13 mouse cellular contexts compared by ENCODE assay signal in the genomic region with DNA sequence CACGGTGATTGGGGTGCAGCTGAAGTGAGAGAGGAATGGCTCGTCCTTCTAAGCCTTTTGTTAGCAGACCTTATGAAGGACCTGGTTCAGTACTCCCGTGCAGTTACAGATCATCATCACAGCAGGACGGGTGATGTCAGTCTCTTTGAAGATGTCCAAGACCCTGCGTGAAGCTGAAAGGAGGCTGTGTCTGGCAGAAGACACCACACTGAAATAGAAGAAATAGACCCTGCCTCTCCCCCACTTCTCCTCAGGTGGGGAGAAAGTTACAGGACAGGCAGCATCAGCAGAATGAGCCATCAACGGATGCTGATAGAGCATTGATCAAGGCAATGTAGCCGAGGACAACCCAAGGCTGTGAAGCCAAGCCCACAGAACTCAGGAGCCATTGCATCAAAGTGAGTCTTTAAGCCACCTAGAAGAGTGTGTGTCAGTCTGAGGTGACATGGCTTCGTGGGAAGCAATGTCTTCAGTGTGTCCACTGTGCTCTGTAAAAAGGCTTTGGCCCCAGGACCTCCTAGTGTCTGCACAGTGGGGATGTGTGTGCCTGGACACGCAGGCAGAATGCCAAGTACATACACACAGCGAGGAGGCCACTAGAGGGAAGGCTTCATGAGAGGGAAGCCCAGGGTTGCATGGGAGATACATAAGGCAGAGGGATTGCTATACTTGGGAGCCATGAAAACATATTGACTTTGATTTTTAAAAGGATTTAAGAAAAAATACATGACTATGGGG. TPM values are rescaled to one million over a fixed set of nuclear protein-coding genes. Genes with fewer than 3 reads are reported as not detected.
DNase-seq lines count a peak whose midpoint lies in the region; ATAC-seq and TF ChIP-seq lines count a peak whose summit lies in the region.
"Had no signal": no experiment of that assay in that cellular context is flagged by ENCODE, and none has a peak within 500 bp of the region (broad histone marks: within the 10 kb centered on the region; RNA-seq: fewer than 3 reads in every experiment).

No protein-coding gene starts in this region.

- ATAC-seq in forebrain, embryonic 16.5 days, result 0 out of 2 replicates have a peak, but pooled peaks have one; percentile 28
- ATAC-seq in forebrain, embryonic 11.5 days (replicated peaks; ENCODE audit: low FRiP score), result no peak
- no peak for ATAC-seq in kidney, postnatal 0 days (replicated peaks; ENCODE audit: low FRiP score, low read depth)

- H3K9me3 ChIP-seq in forebrain, embryonic 16.5 days (ENCODE audit: control insufficient read depth, low read length), result 0 out of 2 replicates have a peak, but pooled peaks cover 2% of the 10 kb centered on the region
- no peaks in the 10 kb centered on the region; the same call in 1 of the 2 replicates for H3K9me3 ChIP-seq in forebrain, embryonic 11.5 days (ENCODE audit: control insufficient read depth, low read length)
- no peaks in the 10 kb centered on the region for H3K9me3 ChIP-seq in kidney, postnatal 0 days (replicated peaks; ENCODE audit: low read length)
- H3K9me3 ChIP-seq: heart, embryonic 12.5 days; limb, embryonic 10.5 days had no signal

- H3K4me3 ChIP-seq in forebrain, embryonic 16.5 days (replicated peaks; ENCODE audit: low read length), result no peak overlapping the region
- H3K4me3 ChIP-seq in forebrain, embryonic 11.5 days (ENCODE audit: low read depth, low read length), result no peak overlapping the region
- no peak overlapping the region for H3K4me3 ChIP-seq in kidney, postnatal 0 days (replicated peaks; ENCODE audit: low read depth, low read length)
- no peak overlapping the region for H3K4me3 ChIP-seq in kidney, adult 2 months (ENCODE audit: insufficient read depth, low read depth, low read length)
- H3K4me3 ChIP-seq: heart, embryonic 12.5 days; left cerebral cortex, adult 2 months; limb, embryonic 10.5 days had no signal

- H3K4me2 ChIP-seq in forebrain, embryonic 16.5 days (ENCODE audit: low read length), result no peak overlapping the region
- no peak overlapping the region for H3K4me2 ChIP-seq in forebrain, embryonic 11.5 days (ENCODE audit: low read depth, low read length, severe bottlenecking)
- H3K4me2 ChIP-seq in kidney, postnatal 0 days (ENCODE audit: low read length), result no peak overlapping the region
- H3K4me2 ChIP-seq: heart, embryonic 12.5 days; liver, embryonic 11.5 days had no signal

- no peak for DNase-seq in forebrain, embryonic 11.5 days (ENCODE audit: low spot score)
- peak; percentile 16 for DNase-seq in kidney, postnatal 0 days (ENCODE audit: low spot score)
- DNase-seq in kidney, adult 2 months, result no peak
- peak; percentile 54 for DNase-seq in retina, postnatal 1 day
- DNase-seq in retina, embryonic 14.5 days (ENCODE audit: low spot score), result no peak
- DNase-seq in urinary bladder, postnatal 36 days (ENCODE audit: low spot score in 2 of 2), result no peak
- DNase-seq in frontal cortex, postnatal 10 days (ENCODE audit: low spot score in 2 of 2), result no peak

- no peak overlapping the region for H3K27ac ChIP-seq in forebrain, embryonic 16.5 days (ENCODE audit: low read length)
- no peak overlapping the region for H3K27ac ChIP-seq in forebrain, embryonic 11.5 days (ENCODE audit: low read depth, low read length)
- no peak overlapping the region for H3K27ac ChIP-seq in kidney, postnatal 0 days
- no peak overlapping the region for H3K27ac ChIP-seq in kidney, adult 2 months (ENCODE audit: insufficient read depth, low read depth, low read length)
- H3K27ac ChIP-seq: left cerebral cortex, adult 2 months; limb, embryonic 10.5 days had no signal

- H3K36me3 ChIP-seq in forebrain, embryonic 16.5 days (ENCODE audit: control insufficient read depth, insufficient read depth), result no peaks in the 10 kb centered on the region
- H3K36me3 ChIP-seq in forebrain, embryonic 11.5 days (ENCODE audit: control insufficient read depth, insufficient read depth, low read length), result no peaks in the 10 kb centered on the region
- H3K36me3 ChIP-seq in kidney, postnatal 0 days (ENCODE audit: insufficient read depth, low read length), result no peaks in the 10 kb centered on the region
- H3K36me3 ChIP-seq in kidney, adult 2 months (ENCODE audit: control insufficient read depth, insufficient read depth, low read length), result no peaks in the 10 kb centered on the region
- H3K36me3 ChIP-seq: heart, embryonic 12.5 days; limb, embryonic 10.5 days had no signal

- H3K9ac ChIP-seq in forebrain, embryonic 16.5 days (replicated peaks; ENCODE audit: low read depth, low read length), result no peak overlapping the region
- H3K9ac ChIP-seq in forebrain, embryonic 11.5 days (ENCODE audit: low read length), result no peak overlapping the region
- H3K9ac ChIP-seq in kidney, postnatal 0 days (ENCODE audit: low read depth, low read length), result no peak overlapping the region
- H3K9ac ChIP-seq: heart, embryonic 12.5 days had no signal

- no peak for TF ChIP-seq CTCF in kidney, postnatal 0 days (IDR thresholded peaks at IDR 0.05; ENCODE audit: low read depth)
- TF ChIP-seq CTCF in kidney, adult 2 months (conservative IDR thresholded peaks at IDR 0.05; ENCODE audit: insufficient read depth, insufficient read length, low read depth, low read length), result no peak

- TF ChIP-seq POLR2A in kidney, adult 2 months (IDR thresholded peaks at IDR 0.05; ENCODE audit: low read depth, low read length), result no peak

- no peaks in the 10 kb centered on the region; the same call in 1 of the 2 replicates for H3K27me3 ChIP-seq in forebrain, embryonic 16.5 days (replicated peaks; ENCODE audit: control insufficient read depth, insufficient read depth, low read length)
- H3K27me3 ChIP-seq in forebrain, embryonic 11.5 days (ENCODE audit: control insufficient read depth, insufficient read depth, low read length), result 0 out of 2 replicates have a peak, but pooled peaks cover 2% of the 10 kb centered on the region
- no peaks in the 10 kb centered on the region for H3K27me3 ChIP-seq in kidney, postnatal 0 days (ENCODE audit: insufficient read depth, low read length)
- H3K27me3 ChIP-seq in kidney, adult 2 months (replicated peaks; ENCODE audit: control insufficient read depth, insufficient read depth, low read length), result no peaks in the 10 kb centered on the region

- 44% methylated on average over 10 of the region's 10 CpGs for WGBS in forebrain, embryonic 16.5 days
- 48% methylated on average over 10 of the region's 10 CpGs for WGBS in forebrain, embryonic 11.5 days
- 64% methylated on average over 10 of the region's 10 CpGs for WGBS in kidney, postnatal 0 days
- 80% methylated on average over 10 of the region's 10 CpGs for WGBS in kidney, adult 2 months

- peaks cover 18% of the 10 kb centered on the region for H3K4me1 ChIP-seq in forebrain, embryonic 16.5 days (replicated peaks; ENCODE audit: control insufficient read depth, insufficient read depth, low read length)
- H3K4me1 ChIP-seq in forebrain, embryonic 11.5 days (replicated peaks; ENCODE audit: control insufficient read depth, insufficient read depth, low read length), result peaks cover 4% of the 10 kb centered on the region
- H3K4me1 ChIP-seq in kidney, postnatal 0 days (replicated peaks; ENCODE audit: insufficient read depth, low read length), result no peaks in the 10 kb centered on the region
- no peaks in the 10 kb centered on the region for H3K4me1 ChIP-seq in kidney, adult 2 months (ENCODE audit: control insufficient read depth, insufficient read depth, low read length)

RNA-seq across cellular contexts. Expression of a gene that starts 41.6 kb away (rescaled TPM):
- not detected in 2 replicates for polyA plus RNA-seq in forebrain, embryonic 16.5 days (2015; fragmentation: Nextera tagmentation; extraction: Ambion mirVana)
- not detected in 2 replicates for polyA plus RNA-seq in forebrain, embryonic 11.5 days (2014; fragmentation: Nextera tagmentation; extraction: Ambion mirVana)
- 24.6 and 26.1 TPM in 2 replicates for polyA plus RNA-seq in kidney, postnatal 0 days (2015; fragmentation: Nextera tagmentation; extraction: Ambion mirVana)
- 26.7 and 29.8 TPM in 2 replicates for polyA plus RNA-seq in kidney, adult 2 months (2012; rRNA removed)
- polyA plus RNA-seq: brain, embryonic 14.5 days; heart, embryonic 12.5 days; limb, embryonic 10.5 days had no signal

RNA-seq across cellular contexts. Expression of a gene that starts 50.5 kb away (rescaled TPM):
- 2.0 and 4.5 TPM in 2 replicates for polyA plus RNA-seq in forebrain, embryonic 16.5 days (2015; fragmentation: Nextera tagmentation; extraction: Ambion mirVana)
- polyA plus RNA-seq in forebrain, embryonic 11.5 days (2014; fragmentation: Nextera tagmentation; extraction: Ambion mirVana), result 0.77 and 0.85 TPM in 2 replicates
- polyA plus RNA-seq in kidney, postnatal 0 days (2015; fragmentation: Nextera tagmentation; extraction: Ambion mirVana), result 1.0 and 1.3 TPM in 2 replicates
- 1.7 and 2.5 TPM in 2 replicates for polyA plus RNA-seq in kidney, adult 2 months (2012; rRNA removed)

Comparison
In these comparisons a context has a peak if more than half of its experiments do, and no peak if none do; other contexts are left out.
1. DNase-seq: peak in kidney, postnatal 0 days (single experiment) and retina, postnatal 1 day (single experiment); none in forebrain, embryonic 11.5 days (single experiment), kidney, adult 2 months (single experiment), retina, embryonic 14.5 days (single experiment), urinary bladder, postnatal 36 days (0 of 2) and frontal cortex, postnatal 10 days (0 of 2).
2. RNA of a gene that starts 41.6 kb away (polyA plus RNA-seq): 26.7 to 29.8 TPM in kidney, adult 2 months and 24.6 to 26.1 TPM in kidney, postnatal 0 days; not detected in forebrain, embryonic 16.5 days and not detected in forebrain, embryonic 11.5 days; every median in the first group is over 10 times any median in the second.